Mouse (Mus musculus) right cerebral cortex, adult 2 months (tissue): ENCODE results near the gene Pgam1.
"Not testable (repeated sequence)": the region's sequence is repeated elsewhere in the genome, so short reads cannot be mapped to it uniquely, and the experiment has no call there.

Experiments used
- DNase-seq, 2 experiments: peaks; one replicate each; pipeline ENCODE4 v3.0.0; 2021 to 2022; ENCODE audit warnings: low spot score in 2 of 2

Pgam1 gene

GRCm38 (mm10) chr19:41910396-41910795, 1.3 kb upstream of the Pgam1 start:
- no peak for DNase-seq

GRCm38 (mm10) chr19:41912121-41913080, 678 bp downstream of the Pgam1 start:
- peak; percentile 36 to 42 for DNase-seq

- DNase-seq = peak in 1 of 2 experiments; percentile 21
Observed at GRCm38 (mm10) chr19:41913774-41914591, 2.3 kb downstream of the Pgam1 start.

GRCm38 (mm10) chr19:41914592-41914882, 2.8 kb downstream of the Pgam1 start:
- DNase-seq = not testable (repeated sequence)

- no peak for DNase-seq
Observed at GRCm38 (mm10) chr19:41915294-41915693, 3.6 kb downstream of the Pgam1 start.

GRCm38 (mm10) chr19:41916853-41917252, 5.1 kb downstream of the Pgam1 start:
- DNase-seq = no peak

- no peak for DNase-seq
Observed at GRCm38 (mm10) chr19:41919471-41919870, 7.7 kb downstream of the Pgam1 start.

GRCm38 (mm10) chr19:41920412-41921067, 8.8 kb downstream of the Pgam1 start:
- no peak for DNase-seq

GRCm38 (mm10) chr19:41932686-41933085, 21.0 kb downstream of the Pgam1 start:
- DNase-seq = peak in 1 of 2 experiments; percentile 29

GRCm38 (mm10) chr19:41933179-41934086, 21.7 kb downstream of the Pgam1 start, which contains the start of the genes Exosc1 and Zdhhc16:
TSS of gene Exosc1 (minus strand) at chr19:41933423.
TSS of gene Zdhhc16 (plus strand) at chr19:41933480.
- peak; percentile 100 for DNase-seq

- no peak for DNase-seq
Observed at GRCm38 (mm10) chr19:41934124-41934523, 22.4 kb downstream of the Pgam1 start.

- no peak for DNase-seq
Observed at GRCm38 (mm10) chr19:41935921-41936320, 24.2 kb downstream of the Pgam1 start.

- no peak for DNase-seq
Observed at GRCm38 (mm10) chr19:41938539-41938938, 26.8 kb downstream of the Pgam1 start.

GRCm38 (mm10) chr19:41943841-41944240, 32.1 kb downstream of the Pgam1 start:
- no peak for DNase-seq

- no peak for DNase-seq
Observed at GRCm38 (mm10) chr19:41952287-41952686, 40.6 kb downstream of the Pgam1 start.

GRCm38 (mm10) chr19:41953574-41953973, 41.9 kb downstream of the Pgam1 start:
- peak in 1 of 2 experiments; percentile 42 for DNase-seq
